Mouse (Mus musculus): ENCODE data around the gene Gm28047. TPM values are rescaled to one million over a fixed set of nuclear protein-coding genes. Genes with fewer than 3 reads are reported as not detected.

The Gm28047 gene
- polyA plus RNA-seq, 1 experiment = not detected

DNA sequence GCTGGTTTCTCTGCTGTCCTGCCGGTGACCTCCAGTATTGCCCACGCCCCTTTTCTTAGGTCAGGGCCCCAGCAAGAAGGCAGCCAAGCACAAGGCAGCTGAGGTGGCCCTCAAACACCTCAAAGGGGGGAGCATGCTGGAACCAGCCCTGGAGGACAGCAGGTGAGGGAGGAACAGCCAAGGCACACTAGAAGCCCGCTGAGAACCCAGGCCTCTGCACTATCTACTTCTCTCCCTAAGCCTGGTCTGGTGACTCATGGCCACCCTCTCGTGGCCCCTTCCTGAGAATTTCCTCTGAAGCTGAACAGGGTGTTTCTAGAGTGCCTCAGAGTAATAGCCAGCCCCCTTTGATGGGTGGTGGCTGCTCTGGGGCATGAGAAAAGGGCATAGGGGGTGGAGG, 104.5 kb downstream of the Gm28047 start:
- H3K4me1 ChIP-seq (ENCODE audit: control insufficient read depth, insufficient read depth, low read length) = no peaks in the 10 kb centered on the region
- H3K4me3 ChIP-seq (ENCODE audit: insufficient read depth, low read length) = no peak overlapping the region
- H3K27ac ChIP-seq (ENCODE audit: insufficient read depth, low read length) = no peak overlapping the region
- TF ChIP-seq CTCF (IDR thresholded peaks at IDR 0.05; ENCODE audit: extremely low read depth, insufficient read depth, low read length) (no peak), POLR2A (IDR thresholded peaks at IDR 0.05; ENCODE audit: extremely low read depth, insufficient read depth, low read length) (no peak)

DNA sequence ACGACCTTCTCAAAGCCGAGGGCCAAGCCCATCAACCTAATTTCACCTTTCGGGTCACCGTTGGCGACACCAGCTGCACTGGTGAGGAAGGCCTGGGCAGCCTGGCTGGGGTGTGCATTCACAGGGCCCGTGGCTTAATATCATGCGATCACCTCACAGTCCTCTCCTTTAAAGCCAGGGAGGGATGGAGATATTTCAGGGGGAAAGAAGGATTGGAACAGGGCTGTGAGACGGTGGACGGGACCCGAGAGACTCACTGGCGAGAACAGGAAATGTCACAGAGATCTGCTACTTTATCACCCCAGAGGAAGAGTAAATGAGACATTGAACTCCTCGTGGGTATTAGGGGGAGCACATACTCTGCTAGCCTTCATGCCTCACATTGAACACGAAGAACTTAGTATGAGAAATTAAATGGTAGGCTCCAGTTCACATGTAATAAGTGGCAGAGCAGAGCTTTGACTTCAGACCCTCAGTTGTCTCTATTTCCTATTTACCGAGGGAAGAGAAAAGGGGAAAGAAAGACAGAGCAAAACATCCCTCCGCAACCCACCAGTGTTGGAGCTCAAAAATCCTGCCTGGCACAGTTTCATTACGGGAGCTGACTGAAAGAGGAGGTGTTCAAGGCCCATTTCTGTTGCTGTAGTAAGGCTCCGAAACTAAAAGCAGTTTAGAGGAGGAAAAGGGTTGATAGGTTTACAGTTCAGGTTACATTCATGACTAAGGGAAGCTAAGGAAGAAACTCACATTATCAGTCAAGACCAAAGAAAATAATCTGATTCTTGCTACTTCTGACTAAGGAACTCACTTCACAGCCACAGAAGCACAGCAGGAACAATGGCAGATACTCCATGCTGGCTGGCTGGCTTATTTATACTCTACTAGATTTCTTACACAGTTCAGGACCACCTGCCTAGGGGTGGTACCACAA, 105.4 kb downstream of the Gm28047 start:
- Histone ChIP-seq H3K4me3 (ENCODE audit: insufficient read depth, low read length) (peak overlapping the region; percentile 53), H3K27ac (ENCODE audit: insufficient read depth, low read length) (no peak overlapping the region), H3K4me1 (ENCODE audit: control insufficient read depth, insufficient read depth, low read length) (no peaks in the 10 kb centered on the region)
- TF ChIP-seq CTCF (IDR thresholded peaks at IDR 0.05; ENCODE audit: extremely low read depth, insufficient read depth, low read length) (no peak), POLR2A (IDR thresholded peaks at IDR 0.05; ENCODE audit: extremely low read depth, insufficient read depth, low read length) (no peak)

DNA sequence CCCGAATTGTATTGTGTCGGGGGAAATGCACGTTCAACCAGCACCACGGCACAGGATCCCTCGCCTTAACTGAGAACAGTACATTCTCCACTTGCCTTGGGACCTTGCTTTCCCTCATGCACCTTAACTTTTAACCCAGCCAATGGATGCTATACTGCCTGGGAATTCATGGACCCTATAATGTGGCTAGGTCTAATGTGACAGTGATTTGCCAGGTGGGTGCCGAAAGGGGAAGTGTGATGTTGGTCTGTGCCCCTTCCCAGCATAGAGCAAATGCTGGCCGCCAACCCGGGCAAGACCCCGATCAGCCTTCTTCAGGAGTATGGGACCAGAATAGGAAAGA, 106.0 kb downstream of the Gm28047 start:
- H3K4me1 ChIP-seq (ENCODE audit: control insufficient read depth, insufficient read depth, low read length) = no peaks in the 10 kb centered on the region
- TF ChIP-seq POLR2A (IDR thresholded peaks at IDR 0.05; ENCODE audit: extremely low read depth, insufficient read depth, low read length) (no peak), CTCF (IDR thresholded peaks at IDR 0.05; ENCODE audit: extremely low read depth, insufficient read depth, low read length) (no peak)
- H3K27ac ChIP-seq (ENCODE audit: insufficient read depth, low read length) = peak overlapping the region; percentile 78
- H3K4me3 ChIP-seq (ENCODE audit: insufficient read depth, low read length) = peak overlapping the region; percentile 53

DNA sequence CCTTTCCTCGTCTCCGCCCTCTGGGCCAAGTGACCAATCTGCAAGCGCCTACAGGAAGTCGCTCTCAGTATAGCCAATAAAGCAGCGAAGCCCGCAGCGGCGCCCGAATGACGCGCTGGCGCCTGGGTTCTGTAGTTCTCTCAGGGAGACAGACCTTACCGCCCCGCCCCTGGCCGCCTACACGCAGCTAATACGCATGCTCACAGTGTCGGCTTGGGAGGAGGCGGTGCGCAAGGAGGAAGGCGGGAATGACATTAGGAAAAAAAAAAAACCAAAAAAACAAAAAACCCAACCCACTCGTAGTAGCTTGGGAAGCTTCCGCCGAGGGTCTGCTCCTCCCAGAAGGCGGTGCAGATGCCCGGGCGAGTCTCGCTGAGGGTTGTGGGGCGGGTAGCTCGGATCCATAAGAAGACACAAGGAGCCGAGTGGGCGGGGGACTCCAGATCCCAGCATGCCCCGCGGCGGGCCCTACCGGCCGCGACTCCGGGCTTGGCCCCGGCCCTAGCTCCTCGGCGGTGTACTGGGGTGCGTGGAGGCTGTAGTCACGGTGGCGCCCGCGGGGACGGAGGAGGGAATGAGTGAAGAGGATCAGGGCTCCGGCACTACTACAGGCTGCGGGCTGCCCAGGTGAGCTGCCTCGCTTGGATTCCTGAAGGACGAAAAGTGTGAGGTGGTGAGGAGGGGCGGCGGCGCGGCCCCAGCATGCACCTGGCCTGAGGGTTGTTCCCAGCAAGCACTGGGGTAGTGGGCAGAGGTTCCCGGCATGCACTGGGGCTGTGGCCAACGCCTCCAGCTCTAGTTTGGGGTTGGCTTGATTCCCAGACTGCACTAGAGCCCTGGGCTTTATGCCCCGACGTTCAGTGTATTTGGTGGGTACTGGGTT, 106.7 kb downstream of the Gm28047 start, which contains the start of gene Tarbp2:
Tarbp2 (plus strand) TSS at position 217 of the 883 bp plus-strand sequence.
- Histone ChIP-seq H3K4me1 (ENCODE audit: control insufficient read depth, insufficient read depth, low read length) (no peaks in the 10 kb centered on the region), H3K27ac (ENCODE audit: insufficient read depth, low read length) (peak within 1 kb of the TSS; percentile 98), H3K4me3 (ENCODE audit: insufficient read depth, low read length) (peak within 1 kb of the TSS; percentile 92)
- TF ChIP-seq CTCF (IDR thresholded peaks at IDR 0.05; ENCODE audit: extremely low read depth, insufficient read depth, low read length) (no peak), POLR2A (IDR thresholded peaks at IDR 0.05; ENCODE audit: extremely low read depth, insufficient read depth, low read length) (peak; percentile 65)

DNA sequence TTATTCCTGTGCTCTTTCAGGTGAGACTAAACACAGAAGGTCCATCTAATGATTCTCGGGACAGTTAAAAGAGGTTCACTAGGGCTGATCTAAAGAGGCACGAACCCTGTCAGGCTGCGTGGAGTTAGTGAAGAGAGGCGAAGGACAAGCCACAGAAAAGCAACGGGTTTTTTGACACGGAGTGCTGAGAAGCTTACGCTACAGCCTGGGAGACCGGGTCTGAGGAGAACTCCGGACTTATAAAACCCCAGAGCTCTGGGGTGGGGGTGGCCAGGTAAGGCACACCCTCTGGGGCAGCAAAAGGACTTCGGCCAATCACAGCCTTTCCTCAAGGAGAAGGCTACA, 107.3 kb downstream of the Gm28047 start:
- H3K4me3 ChIP-seq (ENCODE audit: insufficient read depth, low read length) = peak overlapping the region; percentile 92
- H3K4me1 ChIP-seq (ENCODE audit: control insufficient read depth, insufficient read depth, low read length) = no peaks in the 10 kb centered on the region
- TF ChIP-seq POLR2A (IDR thresholded peaks at IDR 0.05; ENCODE audit: extremely low read depth, insufficient read depth, low read length) (peak; percentile 98), CTCF (IDR thresholded peaks at IDR 0.05; ENCODE audit: extremely low read depth, insufficient read depth, low read length) (no peak)
- H3K27ac ChIP-seq (ENCODE audit: insufficient read depth, low read length) = peak overlapping the region; percentile 66

DNA sequence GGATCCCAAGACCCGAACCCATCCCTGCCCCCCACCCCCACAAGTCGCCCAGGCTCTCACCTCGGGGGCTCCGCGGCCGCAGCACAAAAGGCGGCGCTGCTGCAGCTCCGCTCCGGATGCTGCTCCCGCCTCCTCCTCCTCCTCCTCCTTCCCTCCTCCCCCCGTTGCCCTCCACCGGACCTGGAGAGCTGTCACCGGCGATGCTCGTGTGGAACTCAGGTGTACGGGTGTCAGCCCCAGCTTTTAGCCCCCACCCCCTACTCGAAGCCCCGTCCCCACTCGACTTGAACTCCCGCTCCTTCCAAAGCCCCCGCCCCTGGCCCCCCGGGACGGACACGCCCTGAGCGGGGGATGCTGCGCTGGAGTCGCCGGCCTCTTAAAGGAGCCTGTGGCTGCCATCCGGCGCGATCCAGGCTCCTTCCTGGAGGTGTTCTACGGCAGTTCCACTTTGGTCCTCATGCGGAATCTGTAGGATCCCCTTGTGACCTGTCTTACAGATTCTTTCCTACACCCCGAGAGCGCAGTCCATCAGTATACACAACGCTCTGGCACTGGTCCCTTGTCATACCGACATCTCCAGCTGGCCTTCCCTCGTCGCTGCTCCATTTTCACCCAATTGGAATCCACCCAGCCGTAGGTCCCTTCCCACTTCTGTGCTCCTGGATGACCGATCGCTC, 108.0 kb downstream of the Gm28047 start, which contains the start of gene Map3k12:
Map3k12 (minus strand) TSS at position 337 of the 677 bp plus-strand sequence.
- Histone ChIP-seq H3K27ac (ENCODE audit: insufficient read depth, low read length) (peak within 1 kb of the TSS; percentile 69), H3K4me3 (ENCODE audit: insufficient read depth, low read length) (peak within 1 kb of the TSS; percentile 92), H3K4me1 (ENCODE audit: control insufficient read depth, insufficient read depth, low read length) (peaks cover 1% of the 10 kb centered on the region; the same call in 1 of the 2 replicates)
- TF ChIP-seq POLR2A (IDR thresholded peaks at IDR 0.05; ENCODE audit: extremely low read depth, insufficient read depth, low read length) (peak; percentile 26; the same call in 1 of the 2 replicates), CTCF (IDR thresholded peaks at IDR 0.05; ENCODE audit: extremely low read depth, insufficient read depth, low read length) (no peak)

DNA sequence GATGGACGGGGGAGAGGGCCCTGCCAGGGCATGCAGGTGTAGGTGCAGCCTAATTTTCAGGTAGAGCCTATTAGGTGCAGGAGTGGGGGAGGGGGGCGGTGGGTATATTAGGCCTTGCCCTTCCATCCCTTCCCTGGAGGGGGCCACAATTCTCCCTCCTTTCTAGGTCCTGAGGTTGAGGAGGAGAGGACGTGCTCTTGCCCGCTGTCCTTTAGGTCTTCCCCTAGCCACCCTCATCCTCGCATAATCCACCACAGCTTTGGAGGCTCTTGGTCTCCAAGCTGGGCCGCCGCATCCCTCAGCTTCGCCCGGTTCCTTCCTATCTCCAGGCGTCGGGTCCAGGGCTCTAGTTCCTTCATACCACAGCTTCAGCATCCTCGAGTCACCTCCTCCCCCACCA, 108.6 kb downstream of the Gm28047 start:
- H3K4me3 ChIP-seq (ENCODE audit: insufficient read depth, low read length) = peak overlapping the region; percentile 92
- H3K4me1 ChIP-seq (ENCODE audit: control insufficient read depth, insufficient read depth, low read length) = peaks cover 2% of the 10 kb centered on the region; the same call in 1 of the 2 replicates
- H3K27ac ChIP-seq (ENCODE audit: insufficient read depth, low read length) = peak overlapping the region; percentile 69
- TF ChIP-seq POLR2A (IDR thresholded peaks at IDR 0.05; ENCODE audit: extremely low read depth, insufficient read depth, low read length) (no peak), CTCF (IDR thresholded peaks at IDR 0.05; ENCODE audit: extremely low read depth, insufficient read depth, low read length) (no peak)

DNA sequence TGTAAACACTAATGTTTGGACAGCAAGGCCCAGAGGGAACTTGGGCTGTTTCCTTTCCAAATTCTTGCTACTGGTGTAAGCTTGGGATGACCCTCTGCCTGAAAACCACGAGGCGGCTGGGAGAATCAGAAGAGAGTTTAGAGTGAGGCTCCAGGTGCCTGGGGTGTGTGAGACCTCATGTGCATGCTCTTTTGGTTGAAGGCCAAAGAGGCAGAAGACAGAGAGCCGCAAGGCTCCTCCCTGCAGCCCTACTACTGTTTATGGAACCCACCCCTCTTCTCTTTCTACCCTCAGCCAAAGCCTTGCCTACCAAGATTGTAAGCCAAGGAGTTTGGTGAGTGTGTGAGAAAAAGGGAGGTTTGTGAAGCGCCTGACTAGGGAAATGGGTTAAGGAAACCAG, 109.1 kb downstream of the Gm28047 start:
- no peak for TF ChIP-seq CTCF (IDR thresholded peaks at IDR 0.05; ENCODE audit: extremely low read depth, insufficient read depth, low read length)
- TF ChIP-seq POLR2A (IDR thresholded peaks at IDR 0.05; ENCODE audit: extremely low read depth, insufficient read depth, low read length) = no peak
- Histone ChIP-seq H3K4me3 (ENCODE audit: insufficient read depth, low read length) (peak overlapping the region; percentile 92), H3K4me1 (ENCODE audit: control insufficient read depth, insufficient read depth, low read length) (peaks cover 2% of the 10 kb centered on the region; the same call in 1 of the 2 replicates), H3K27ac (ENCODE audit: insufficient read depth, low read length) (0 out of 2 replicates have a peak overlapping the region, but pooled peaks have one; percentile 69)

DNA sequence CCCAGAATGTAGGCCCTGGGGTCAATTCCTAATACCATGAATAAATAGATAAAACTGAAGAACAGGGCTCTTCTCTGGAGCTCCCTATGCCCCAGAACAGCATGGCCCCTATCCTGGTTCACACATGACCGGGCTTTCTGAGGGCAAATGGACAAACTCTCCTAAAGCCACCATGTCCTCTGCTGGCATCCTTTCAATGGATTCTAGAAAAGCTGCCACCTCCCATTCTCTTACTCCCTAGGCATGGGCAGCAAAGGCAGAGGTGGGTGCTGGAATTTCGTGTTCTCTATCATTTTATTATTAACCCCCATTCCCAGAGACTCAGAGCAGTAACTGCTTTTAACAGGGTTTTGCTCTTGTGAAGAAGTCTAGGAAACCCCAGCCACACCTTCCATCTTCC, 109.6 kb downstream of the Gm28047 start:
- Histone ChIP-seq H3K27ac (ENCODE audit: insufficient read depth, low read length) (no peak overlapping the region), H3K4me3 (ENCODE audit: insufficient read depth, low read length) (peak overlapping the region; percentile 92; the same call in 1 of the 2 replicates), H3K4me1 (ENCODE audit: control insufficient read depth, insufficient read depth, low read length) (peaks cover 2% of the 10 kb centered on the region; the same call in 1 of the 2 replicates)
- TF ChIP-seq CTCF (IDR thresholded peaks at IDR 0.05; ENCODE audit: extremely low read depth, insufficient read depth, low read length) (no peak), POLR2A (IDR thresholded peaks at IDR 0.05; ENCODE audit: extremely low read depth, insufficient read depth, low read length) (no peak)
